Mouse (Mus musculus): ENCODE measurements around the gene Hras. TPM values are rescaled to one million over a fixed set of nuclear protein-coding genes. Genes with fewer than 3 reads are reported as not detected.

Hras gene
- polyA plus RNA-seq, 2 experiments, result 66.8 to 84.4 TPM

- WGBS (ENCODE audit: insufficient replicate concordance), result under 1% methylated on average over 76 of the region's 76 CpGs
- peak within 1 kb of the TSS; percentile 92 to 95 for H3K4me3 ChIP-seq (ENCODE audit: insufficient read depth in 1 of 2, low read depth in 2 of 2, low read length in 2 of 2)
- H3K4me2 ChIP-seq (ENCODE audit: low read depth), result peak within 1 kb of the TSS; percentile 74
- H3K4me1 ChIP-seq (replicated peaks; ENCODE audit: control insufficient read depth in 2 of 2, insufficient read depth in 2 of 2, low read length in 1 of 2), result peaks cover 8 to 12% of the 10 kb centered on the region in 2 experiments
- DNase-seq (ENCODE audit: low read depth in 3 of 3, low spot score in 3 of 3), result peak; percentile 79 to 82 (median 80)
- H3K27me3 ChIP-seq (ENCODE audit: control insufficient read depth, insufficient read depth, low read length), result no peaks in the 10 kb centered on the region
- no peaks in the 10 kb centered on the region for H3K9me3 ChIP-seq (ENCODE audit: control insufficient read depth, low read length)
- ATAC-seq (ENCODE audit: insufficient read depth), result peak; percentile 92
- TF ChIP-seq CTCF (IDR thresholded peaks at IDR 0.05; ENCODE audit: low read depth) (peak; percentile 100), EP300 (IDR thresholded peaks at IDR 0.05; ENCODE audit: low read depth) (peak; percentile 58; the same call in 1 of the 2 replicates)
- H3K9ac ChIP-seq (replicated peaks), result peak within 1 kb of the TSS; percentile 97
- H3K27ac ChIP-seq, result peak within 1 kb of the TSS; percentile 74
- peaks cover 26% of the 10 kb centered on the region for H3K36me3 ChIP-seq (replicated peaks; ENCODE audit: control insufficient read depth, insufficient read depth, low read depth)
Observed at GRCm38 (mm10) chr7:141228279-141229067, 34.7 kb upstream of the Hras start, which contains the start of gene Phrf1. TSS of gene Phrf1 (plus strand) at chr7:141228784.

GRCm38 (mm10) chr7:141227796-141228195, 34.0 kb upstream of the Hras start:
- peaks cover 19% of the 10 kb centered on the region for H3K36me3 ChIP-seq (replicated peaks; ENCODE audit: control insufficient read depth, insufficient read depth, low read depth)
- peak overlapping the region; percentile 29 for H3K27ac ChIP-seq
- peaks cover 9 to 13% of the 10 kb centered on the region in 2 experiments for H3K4me1 ChIP-seq (replicated peaks; ENCODE audit: control insufficient read depth in 2 of 2, insufficient read depth in 2 of 2, low read length in 1 of 2)
- no peak for TF ChIP-seq EP300 (IDR thresholded peaks at IDR 0.05; ENCODE audit: low read depth)
- no peak for TF ChIP-seq CTCF (IDR thresholded peaks at IDR 0.05; ENCODE audit: low read depth)
- WGBS (ENCODE audit: insufficient replicate concordance), result 69% methylated on average over 4 of the region's 4 CpGs
- no peaks in the 10 kb centered on the region for H3K27me3 ChIP-seq (ENCODE audit: control insufficient read depth, insufficient read depth, low read length)
- H3K4me3 ChIP-seq (ENCODE audit: insufficient read depth in 1 of 2, low read depth in 2 of 2, low read length in 2 of 2), result peak overlapping the region in 1 of 2 experiments; percentile 95; a peak in 2 of 4 replicates
- H3K9ac ChIP-seq (replicated peaks), result peak overlapping the region; percentile 97
- ATAC-seq (ENCODE audit: insufficient read depth), result no peak
- no peak for DNase-seq (ENCODE audit: low read depth in 3 of 3, low spot score in 3 of 3)
- H3K9me3 ChIP-seq (ENCODE audit: control insufficient read depth, low read length), result no peaks in the 10 kb centered on the region
- H3K4me2 ChIP-seq (ENCODE audit: low read depth), result peak overlapping the region; percentile 74

GRCm38 (mm10) chr7:141226535-141226934, 32.7 kb upstream of the Hras start:
- DNase-seq (ENCODE audit: low read depth in 3 of 3, low spot score in 3 of 3) (no peak), ATAC-seq (ENCODE audit: insufficient read depth) (no peak)
- peaks cover 6% of the 10 kb centered on the region for H3K36me3 ChIP-seq (replicated peaks; ENCODE audit: control insufficient read depth, insufficient read depth, low read depth)
- 78% methylated on average over 6 of the region's 6 CpGs for WGBS (ENCODE audit: insufficient replicate concordance)
- TF ChIP-seq EP300 (IDR thresholded peaks at IDR 0.05; ENCODE audit: low read depth), result no peak
- TF ChIP-seq CTCF (IDR thresholded peaks at IDR 0.05; ENCODE audit: low read depth), result peak; percentile 31; the same call in 1 of the 2 replicates
- no peaks in the 10 kb centered on the region for H3K9me3 ChIP-seq (ENCODE audit: control insufficient read depth, low read length)
- H3K27ac ChIP-seq, result no peak overlapping the region
- H3K4me1 ChIP-seq (replicated peaks; ENCODE audit: control insufficient read depth in 2 of 2, insufficient read depth in 2 of 2, low read length in 1 of 2), result peaks cover 18 to 23% of the 10 kb centered on the region in 2 experiments
- H3K9ac ChIP-seq (replicated peaks), result no peak overlapping the region
- no peak overlapping the region for H3K4me2 ChIP-seq (ENCODE audit: low read depth)
- no peak overlapping the region for H3K4me3 ChIP-seq (ENCODE audit: insufficient read depth in 1 of 2, low read depth in 2 of 2, low read length in 2 of 2)
- no peaks in the 10 kb centered on the region for H3K27me3 ChIP-seq (ENCODE audit: control insufficient read depth, insufficient read depth, low read length)

GRCm38 (mm10) chr7:141222696-141223215, 29.0 kb upstream of the Hras start:
- no peak for DNase-seq (ENCODE audit: low read depth in 3 of 3, low spot score in 3 of 3)
- TF ChIP-seq EP300 (IDR thresholded peaks at IDR 0.05; ENCODE audit: low read depth) (no peak), CTCF (IDR thresholded peaks at IDR 0.05; ENCODE audit: low read depth) (no peak)
- H3K27me3 ChIP-seq (ENCODE audit: control insufficient read depth, insufficient read depth, low read length), result no peaks in the 10 kb centered on the region
- peak overlapping the region; percentile 68 for H3K9ac ChIP-seq (replicated peaks)
- no peak overlapping the region for H3K4me3 ChIP-seq (ENCODE audit: insufficient read depth in 1 of 2, low read depth in 2 of 2, low read length in 2 of 2)
- H3K4me2 ChIP-seq (ENCODE audit: low read depth), result peak overlapping the region; percentile 85
- ATAC-seq (ENCODE audit: insufficient read depth), result no peak
- H3K4me1 ChIP-seq (replicated peaks; ENCODE audit: control insufficient read depth in 2 of 2, insufficient read depth in 2 of 2, low read length in 1 of 2), result peaks cover 16 to 29% of the 10 kb centered on the region in 2 experiments
- H3K9me3 ChIP-seq (ENCODE audit: control insufficient read depth, low read length), result no peaks in the 10 kb centered on the region
- peak overlapping the region; percentile 81 for H3K27ac ChIP-seq
- 84% methylated on average over 4 of the region's 4 CpGs for WGBS (ENCODE audit: insufficient replicate concordance)
- H3K36me3 ChIP-seq (replicated peaks; ENCODE audit: control insufficient read depth, insufficient read depth, low read depth), result peaks cover 6% of the 10 kb centered on the region; the same call in 1 of the 2 replicates

- WGBS (ENCODE audit: insufficient replicate concordance), result 9% methylated on average over 8 of the region's 8 CpGs
- peak overlapping the region; percentile 26 to 40 for H3K4me3 ChIP-seq (ENCODE audit: insufficient read depth in 1 of 2, low read depth in 2 of 2, low read length in 2 of 2)
- peaks cover 16 to 28% of the 10 kb centered on the region in 2 experiments for H3K4me1 ChIP-seq (replicated peaks; ENCODE audit: control insufficient read depth in 2 of 2, insufficient read depth in 2 of 2, low read length in 1 of 2)
Observed at GRCm38 (mm10) chr7:141222126-141222467, 28.3 kb upstream of the Hras start.

More at GRCm38 (mm10) chr7:141222126-141222467, 28.3 kb upstream of the Hras start:
- peak overlapping the region; percentile 68 for H3K9ac ChIP-seq (replicated peaks)
- no peak for TF ChIP-seq EP300 (IDR thresholded peaks at IDR 0.05; ENCODE audit: low read depth)
- TF ChIP-seq CTCF (IDR thresholded peaks at IDR 0.05; ENCODE audit: low read depth), result no peak
- H3K27me3 ChIP-seq (ENCODE audit: control insufficient read depth, insufficient read depth, low read length), result no peaks in the 10 kb centered on the region
- no peaks in the 10 kb centered on the region for H3K9me3 ChIP-seq (ENCODE audit: control insufficient read depth, low read length)
- peak overlapping the region; percentile 81 for H3K27ac ChIP-seq
- no peak for DNase-seq (ENCODE audit: low read depth in 3 of 3, low spot score in 3 of 3)
- H3K4me2 ChIP-seq (ENCODE audit: low read depth), result peak overlapping the region; percentile 85
- ATAC-seq (ENCODE audit: insufficient read depth), result no peak
- H3K36me3 ChIP-seq (replicated peaks; ENCODE audit: control insufficient read depth, insufficient read depth, low read depth), result peaks cover 6% of the 10 kb centered on the region; the same call in 1 of the 2 replicates

Measured in liver, embryonic 14.5 days (tissue).